Mouse (Mus musculus) limb, embryonic 15.5 days (tissue): ENCODE results near the gene Zfp956. TPM values are rescaled to one million over a fixed set of nuclear protein-coding genes. Genes with fewer than 3 reads are reported as not detected.

Experiments
- ATAC-seq: fragments of 200-750 bp; cut with Nextera tagmentation; 2 replicates; pipeline ENCODE4 v1.8.0; 2017; ENCODE audit warnings: low read depth, moderate TSS enrichment; ENCODE audit not compliant: insufficient number of reproducible peaks, low FRiP score, low TSS enrichment
- H3K27ac ChIP-seq: fragments of 300-500 bp; sonication (generic); 2 replicates; pipeline ENCODE4 v1.5.1; 2015; ENCODE audit warnings: moderate library complexity, mild to moderate bottlenecking, inconsistent platforms
- H3K27me3 ChIP-seq: fragments of 300-500 bp; sonication (generic); 2 replicates; pipeline ENCODE4 v1.6.1; 2015; ENCODE audit warnings: inconsistent platforms
- H3K36me3 ChIP-seq: fragments of 300-500 bp; sonication (generic); 2 replicates; pipeline ENCODE4 v1.6.1; 2015; ENCODE audit warnings: inconsistent platforms
- H3K4me1 ChIP-seq: fragments of 300-500 bp; sonication (generic); 2 replicates; pipeline ENCODE4 v1.6.1; 2015; ENCODE audit warnings: inconsistent platforms
- H3K4me2 ChIP-seq: fragments of 300-500 bp; sonication (generic); 2 replicates; pipeline ENCODE4 v1.6.1; 2015; ENCODE audit warnings: mild to moderate bottlenecking, inconsistent platforms
- H3K4me3 ChIP-seq: fragments of 300-500 bp; sonication (generic); 2 replicates; pipeline ENCODE4 v1.5.1; 2015; ENCODE audit warnings: mild to moderate bottlenecking, inconsistent platforms
- H3K9ac ChIP-seq: fragments of 300-500 bp; sonication (generic); 2 replicates; pipeline ENCODE4 v1.6.1; 2015; ENCODE audit warnings: inconsistent platforms
- H3K9me3 ChIP-seq: fragments of 300-500 bp; sonication (generic); 2 replicates; pipeline ENCODE4 v1.6.1; 2016; ENCODE audit warnings: inconsistent platforms
- WGBS: fragments of 180-500 bp; shearing (Covaris S2); methylation state at CpG from one replicate; pipeline ENCODE4 v1.1.7; 2015; 5-methylcytosine and 5-hydroxymethylcytosine counted together
- polyA plus RNA-seq: library from polyadenylated mRNA; unstranded; fragments of >200 nt; fragmentation: Nextera tagmentation; extraction: Ambion mirVana; gene quantifications from 2 replicates; pipeline ENCODE4 v1.2.1, GENCODE M21; 2015

Zfp956 gene
- polyA plus RNA-seq, 1 experiment from 2014 or later: 10.6 TPM

- Histone ChIP-seq H3K4me1 (no peaks in the 10 kb centered on the region), H3K9ac (no peak overlapping the region), H3K36me3 (no peaks in the 10 kb centered on the region), H3K4me2 (no peak overlapping the region), H3K4me3 (no peak overlapping the region), H3K27ac (no peak overlapping the region), H3K9me3 (no peaks in the 10 kb centered on the region; the same call in 1 of the 2 replicates), H3K27me3 (no peaks in the 10 kb centered on the region)
- ATAC-seq: peak; percentile 65; the same call in 1 of the 2 replicates
- WGBS: 14% methylated on average over 6 of the region's 6 CpGs
Measured at GRCm38 (mm10) chr6:47978897-47979368, 25.7 kb downstream of the Zfp956 start.

GRCm38 (mm10) chr6:47983936-47984335, 30.7 kb downstream of the Zfp956 start:
- WGBS: 18% methylated on average over 2 of the region's 2 CpGs
- Histone ChIP-seq H3K9ac (no peak overlapping the region), H3K9me3 (no peaks in the 10 kb centered on the region; the same call in 1 of the 2 replicates), H3K27me3 (no peaks in the 10 kb centered on the region), H3K4me2 (no peak overlapping the region), H3K4me1 (no peaks in the 10 kb centered on the region), H3K27ac (no peak overlapping the region), H3K4me3 (no peak overlapping the region), H3K36me3 (no peaks in the 10 kb centered on the region)
- no peak for ATAC-seq

GRCm38 (mm10) chr6:47995661-47996060, 42.5 kb downstream of the Zfp956 start:
- Histone ChIP-seq H3K9ac (no peak overlapping the region), H3K4me3 (no peak overlapping the region), H3K27me3 (no peaks in the 10 kb centered on the region), H3K27ac (no peak overlapping the region), H3K4me2 (no peak overlapping the region), H3K36me3 (no peaks in the 10 kb centered on the region), H3K4me1 (no peaks in the 10 kb centered on the region), H3K9me3 (no peaks in the 10 kb centered on the region)
- ATAC-seq: no peak
- WGBS: 89% methylated on average over 9 of the region's 9 CpGs

- no peak for ATAC-seq
- no peak overlapping the region for H3K4me2 ChIP-seq
- no peaks in the 10 kb centered on the region for H3K9me3 ChIP-seq
- H3K27ac ChIP-seq: no peak overlapping the region
- no peak overlapping the region for H3K9ac ChIP-seq
- H3K27me3 ChIP-seq: no peaks in the 10 kb centered on the region
- no peak overlapping the region for H3K4me3 ChIP-seq
- 59% methylated on average over 8 of the region's 8 CpGs for WGBS
- no peaks in the 10 kb centered on the region for H3K36me3 ChIP-seq
- H3K4me1 ChIP-seq: 0 out of 2 replicates have a peak, but pooled peaks cover 2% of the 10 kb centered on the region
Measured at GRCm38 (mm10) chr6:48010727-48011126, 57.5 kb downstream of the Zfp956 start.

Other genes starting within 250 kb of the Zfp956 start
- gene Pdia4, start 140.0 kb upstream of the Zfp956 start, polyA plus RNA-seq: 277 and 292 TPM in 2 replicates
- 2.5 and 3.6 TPM in 2 replicates for gene Zfp786, start 122.5 kb upstream of the Zfp956 start, polyA plus RNA-seq
- gene Zfp398, start 117.7 kb upstream of the Zfp956 start, polyA plus RNA-seq: 11.0 and 12.0 TPM in 2 replicates
- gene Zfp282, start 76.2 kb upstream of the Zfp956 start, polyA plus RNA-seq: 23.1 and 23.6 TPM in 2 replicates
- gene Zfp212, start 32.9 kb upstream of the Zfp956 start, polyA plus RNA-seq: 17.2 and 18.0 TPM in 2 replicates
- 7.1 and 8.0 TPM in 2 replicates for gene Zfp777, start 95.5 kb downstream of the Zfp956 start, polyA plus RNA-seq
- 18.9 and 19.2 TPM in 2 replicates for gene Zfp746, start 133.2 kb downstream of the Zfp956 start, polyA plus RNA-seq